Comparison of ENCODE assay signal across 8 mouse cellular contexts in the genomic region with DNA sequence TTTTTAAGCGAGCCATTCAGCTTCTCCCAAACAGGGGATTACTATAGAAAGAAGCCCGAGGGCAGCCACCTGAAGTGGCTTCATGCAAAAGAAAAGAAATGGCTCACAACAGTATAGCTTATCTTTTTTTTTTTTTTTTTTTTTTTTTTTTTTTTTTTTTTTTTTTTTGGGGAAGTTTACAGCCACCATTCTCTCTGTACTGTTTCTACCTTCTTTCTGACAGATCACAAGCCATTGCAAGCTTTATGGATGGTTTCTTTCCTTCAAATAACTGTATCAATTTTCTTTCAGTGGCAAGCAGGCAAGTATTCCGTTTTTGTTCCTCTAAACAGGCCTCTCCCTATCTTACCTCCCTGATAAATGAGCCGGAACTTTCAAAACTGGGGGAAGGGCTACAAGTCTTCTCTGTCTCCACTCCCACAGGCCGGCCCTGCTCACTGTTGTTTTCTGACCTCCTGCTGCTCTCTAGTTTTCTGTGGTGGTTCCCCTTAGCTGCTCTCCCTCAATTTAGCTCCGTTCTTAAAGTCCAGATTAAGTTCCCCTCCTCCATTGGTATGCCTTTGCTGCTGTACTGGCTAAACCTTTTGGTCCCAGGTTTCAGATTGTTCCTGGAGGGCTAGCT. TPM values are rescaled to one million over a fixed set of nuclear protein-coding genes. Genes with fewer than 3 reads are reported as not detected.
DNase-seq lines count a peak whose midpoint lies in the region; ATAC-seq and TF ChIP-seq lines count a peak whose summit lies in the region.

No protein-coding gene starts in this region.

- no peak overlapping the region for H3K9ac ChIP-seq in hindbrain, postnatal 0 days (replicated peaks; ENCODE audit: low read length)
- H3K9ac ChIP-seq in midbrain, embryonic 11.5 days (ENCODE audit: low read length) = no peak overlapping the region

- peaks cover 82% of the 10 kb centered on the region for H3K4me1 ChIP-seq in E14TG2a.4 (replicated peaks; ENCODE audit: low read depth, low read length)
- 0 out of 2 replicates have a peak, but pooled peaks cover 3% of the 10 kb centered on the region for H3K4me1 ChIP-seq in hindbrain, postnatal 0 days (ENCODE audit: insufficient read depth, low read length)
- H3K4me1 ChIP-seq in midbrain, embryonic 11.5 days (ENCODE audit: control insufficient read depth, insufficient read depth, low read length) = peaks cover 23% of the 10 kb centered on the region

- peak; percentile 36 for DNase-seq in Muller cell, postnatal 12 days (ENCODE audit: inconsistent ontology term)
- peak; percentile 17 for DNase-seq in hindbrain, postnatal 0 days (ENCODE audit: low spot score)
- peak; percentile 96 for DNase-seq in midbrain, embryonic 11.5 days (ENCODE audit: low spot score, missing footprints)
- DNase-seq in T-cell, adult 2 months (ENCODE audit: low spot score) = no peak
- no peak for DNase-seq in cerebellum, adult 18-20 months

- H3K4me3 ChIP-seq in E14TG2a.4 (replicated peaks; ENCODE audit: low read length) = peak overlapping the region; percentile 91; the same call in 1 of the 2 replicates
- no peak overlapping the region for H3K4me3 ChIP-seq in hindbrain, postnatal 0 days (ENCODE audit: low read length)
- 0 out of 2 replicates have a peak overlapping the region, but pooled peaks have one; percentile 1 for H3K4me3 ChIP-seq in midbrain, embryonic 11.5 days (ENCODE audit: low read depth, low read length)

- WGBS in hindbrain, postnatal 0 days = 22% methylated on average over 6 of the region's 6 CpGs
- WGBS in midbrain, embryonic 11.5 days = 1% methylated on average over 6 of the region's 6 CpGs

- H3K27me3 ChIP-seq in E14TG2a.4 (ENCODE audit: insufficient read depth, low read length) = peaks cover 44% of the 10 kb centered on the region
- no peaks in the 10 kb centered on the region for H3K27me3 ChIP-seq in hindbrain, postnatal 0 days (ENCODE audit: insufficient read depth, low read length)
- peaks cover 2% of the 10 kb centered on the region; the same call in 1 of the 2 replicates for H3K27me3 ChIP-seq in midbrain, embryonic 11.5 days (ENCODE audit: control insufficient read depth, insufficient read depth, low read length)

- no peak for TF ChIP-seq CTCF in E14TG2a.4 (conservative IDR thresholded peaks at IDR 0.05; ENCODE audit: low read length)
- no peak for TF ChIP-seq CTCF in hindbrain, postnatal 0 days (IDR thresholded peaks at IDR 0.05; ENCODE audit: low read depth)

- 0 out of 2 replicates have a peak overlapping the region, but pooled peaks have one; percentile 11 for H3K4me2 ChIP-seq in hindbrain, postnatal 0 days (ENCODE audit: low read depth, low read length)
- peak overlapping the region; percentile 54 for H3K4me2 ChIP-seq in midbrain, embryonic 11.5 days

- no peak for ATAC-seq in hindbrain, postnatal 0 days
- no peak for ATAC-seq in midbrain, embryonic 11.5 days (ENCODE audit: low FRiP score)
- no peak for ATAC-seq in erythroblast, adult 5-6 weeks (replicated peaks; ENCODE audit: low FRiP score, poor library complexity, severe bottlenecking)
- ATAC-seq in granulocyte monocyte progenitor cell, adult 5-6 weeks (replicated peaks; ENCODE audit: poor library complexity, severe bottlenecking) = no peak

- H3K27ac ChIP-seq in hindbrain, postnatal 0 days = 0 out of 2 replicates have a peak overlapping the region, but pooled peaks have one; percentile 28
- H3K27ac ChIP-seq in midbrain, embryonic 11.5 days (ENCODE audit: low read depth, low read length) = peak overlapping the region; percentile 55; the same call in 1 of the 2 replicates

- no peaks in the 10 kb centered on the region for H3K9me3 ChIP-seq in E14TG2a.4 (ENCODE audit: low read length)
- H3K9me3 ChIP-seq in hindbrain, postnatal 0 days (ENCODE audit: low read length) = no peaks in the 10 kb centered on the region
- no peaks in the 10 kb centered on the region for H3K9me3 ChIP-seq in midbrain, embryonic 11.5 days (ENCODE audit: control insufficient read depth, low read length)

- no peaks in the 10 kb centered on the region for H3K36me3 ChIP-seq in E14TG2a.4 (ENCODE audit: insufficient read depth, low read length)
- H3K36me3 ChIP-seq in hindbrain, postnatal 0 days (ENCODE audit: insufficient read depth, low read length) = no peaks in the 10 kb centered on the region
- no peaks in the 10 kb centered on the region for H3K36me3 ChIP-seq in midbrain, embryonic 11.5 days (ENCODE audit: control insufficient read depth, insufficient read depth, low read length)

RNA-seq across cellular contexts. Expression of gene Ptpn13, which starts 1.6 kb away (rescaled TPM):
- 12.9 and 13.7 TPM in 2 replicates for total RNA-seq in hindbrain, postnatal 0 days (2014; rRNA removed)
- polyA plus RNA-seq in hindbrain, postnatal 0 days (2015; fragmentation: Nextera tagmentation; extraction: Ambion mirVana) = 2.8 TPM in 2 replicates
- polyA plus RNA-seq in midbrain, embryonic 11.5 days (2014; fragmentation: Nextera tagmentation; extraction: Ambion mirVana) = 15.0 and 18.1 TPM in 2 replicates
- 0.96 and 1.0 TPM in 2 replicates for total RNA-seq in erythroblast, adult 5-6 weeks (2015; ENCODE audit: low replicate concordance)
- 0.28 and 1.8 TPM in 2 replicates for total RNA-seq in erythroblast, adult 5-6 weeks (2017; ENCODE audit: low replicate concordance)
- not detected in 2 replicates for total RNA-seq in granulocyte monocyte progenitor cell, adult 5-6 weeks (2014; fragmentation: Nextera tagmentation)
- not detected in 2 replicates for total RNA-seq in granulocyte monocyte progenitor cell, adult 5-6 weeks (2017)

Comparison
In these comparisons a context has a peak if more than half of its experiments do, and no peak if none do; other contexts are left out.
1. DNase-seq: peak in Muller cell, postnatal 12 days (single experiment), hindbrain, postnatal 0 days (single experiment) and midbrain, embryonic 11.5 days (single experiment); none in T-cell, adult 2 months (single experiment) and cerebellum, adult 18-20 months (0 of 2).